Comparison of ENCODE assay signal across 8 mouse cellular contexts in the genomic region with DNA sequence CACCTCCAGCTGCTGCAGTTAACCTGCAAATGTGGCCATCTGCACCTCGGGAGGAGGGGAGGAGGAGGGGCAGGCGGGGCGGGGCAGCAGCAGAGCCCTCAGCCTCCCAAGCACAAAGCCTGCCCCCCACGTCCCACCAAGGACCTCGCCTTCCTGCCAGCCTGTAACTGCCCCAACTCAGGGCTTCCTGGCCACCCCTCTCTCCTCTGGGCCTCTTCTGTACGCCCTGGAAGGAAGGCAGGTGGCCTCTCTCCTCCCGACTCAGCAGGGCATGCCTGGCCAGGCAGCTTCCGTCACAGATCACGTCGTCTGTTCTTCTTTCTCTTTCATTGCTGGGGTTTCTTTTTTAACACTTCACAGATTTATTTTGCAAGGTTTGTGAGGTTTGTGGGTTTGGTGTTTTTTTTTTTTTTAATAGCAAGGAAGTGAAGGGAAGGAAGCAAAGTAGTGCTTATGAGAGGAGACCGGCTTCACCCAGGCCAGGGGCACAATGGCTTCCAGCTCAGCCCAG.
A peak's percentile ranks its signal among the peaks of the same experiment; 100 is the strongest.
DNase-seq lines count a peak whose midpoint lies in the region; ATAC-seq and TF ChIP-seq lines count a peak whose summit lies in the region.

No protein-coding gene starts in this region.

- no peaks in the 10 kb centered on the region for H3K36me3 ChIP-seq in lung, embryonic 16.5 days (ENCODE audit: control insufficient read depth, insufficient read depth, low read length)
- H3K36me3 ChIP-seq in hindbrain, embryonic 10.5 days, result no peaks in the 10 kb centered on the region
- H3K36me3 ChIP-seq in midbrain, embryonic 13.5 days, result no peaks in the 10 kb centered on the region

- H3K4me2 ChIP-seq in lung, embryonic 16.5 days (ENCODE audit: low read depth, low read length), result 0 out of 2 replicates have a peak overlapping the region, but pooled peaks have one; percentile 0
- peak overlapping the region; percentile 40 for H3K4me2 ChIP-seq in midbrain, embryonic 13.5 days (replicated peaks)

- no peak overlapping the region for H3K4me3 ChIP-seq in lung, embryonic 16.5 days (ENCODE audit: low read length)
- H3K4me3 ChIP-seq in lung, adult 2 months (replicated peaks; ENCODE audit: extremely low read depth, low read depth, low read length), result no peak overlapping the region
- H3K4me3 ChIP-seq in hindbrain, embryonic 10.5 days, result no peak overlapping the region
- H3K4me3 ChIP-seq in midbrain, embryonic 13.5 days (replicated peaks), result no peak overlapping the region
- H3K4me3 ChIP-seq in gastrocnemius, adult 2 months, result no peak overlapping the region
- no peak overlapping the region for H3K4me3 ChIP-seq in layer of hippocampus, adult 2 months

- no peak for DNase-seq in lung, adult 2 months
- no peak for DNase-seq in hindbrain, embryonic 10.5 days (ENCODE audit: low spot score)
- DNase-seq in thymus, postnatal 36 days, result peak; percentile 37 to 57
- no peak for DNase-seq in adrenal gland, postnatal 25 days
- no peak for DNase-seq in gastrocnemius, adult 2 months
- DNase-seq in layer of hippocampus, adult 2 months (ENCODE audit: low spot score in 2 of 2), result no peak

- WGBS in lung, embryonic 16.5 days, result 20% methylated on average over 10 of the region's 11 CpGs
- 27% methylated on average over 11 of the region's 11 CpGs for WGBS in lung, adult 2 months
- 29% methylated on average over 11 of the region's 11 CpGs for WGBS in hindbrain, embryonic 10.5 days
- 14% methylated on average over 10 of the region's 11 CpGs for WGBS in midbrain, embryonic 13.5 days

- no peak overlapping the region for H3K9ac ChIP-seq in lung, embryonic 16.5 days (ENCODE audit: low read length)
- H3K9ac ChIP-seq in midbrain, embryonic 13.5 days (replicated peaks), result peak overlapping the region; percentile 51; the same call in 1 of the 2 replicates

- no peak for TF ChIP-seq POLR2A in lung, adult 2 months (IDR thresholded peaks at IDR 0.05; ENCODE audit: borderline replicate concordance, extremely low read depth, low read depth, low read length)

- ATAC-seq in lung, embryonic 16.5 days (ENCODE audit: low read depth), result peak; percentile 29; the same call in 1 of the 2 replicates
- peak; percentile 49 for ATAC-seq in midbrain, embryonic 13.5 days

- no peak for TF ChIP-seq CTCF in lung, adult 2 months (IDR thresholded peaks at IDR 0.05; ENCODE audit: insufficient read depth, low read length)
- no peak for TF ChIP-seq CTCF in gastrocnemius, adult 2 months (IDR thresholded peaks at IDR 0.05)
- TF ChIP-seq CTCF in layer of hippocampus, adult 2 months (conservative IDR thresholded peaks at IDR 0.05), result no peak

- H3K9me3 ChIP-seq in lung, embryonic 16.5 days (ENCODE audit: control insufficient read depth, low read length), result no peaks in the 10 kb centered on the region
- no peaks in the 10 kb centered on the region for H3K9me3 ChIP-seq in hindbrain, embryonic 10.5 days
- no peaks in the 10 kb centered on the region for H3K9me3 ChIP-seq in midbrain, embryonic 13.5 days

- H3K27me3 ChIP-seq in lung, embryonic 16.5 days (ENCODE audit: control insufficient read depth, insufficient read depth, low read depth, low read length), result no peaks in the 10 kb centered on the region
- H3K27me3 ChIP-seq in hindbrain, embryonic 10.5 days (ENCODE audit: insufficient read depth, poor library complexity, severe bottlenecking), result no peaks in the 10 kb centered on the region
- no peaks in the 10 kb centered on the region for H3K27me3 ChIP-seq in midbrain, embryonic 13.5 days

- H3K4me1 ChIP-seq in lung, embryonic 16.5 days (replicated peaks; ENCODE audit: control insufficient read depth, insufficient read depth, low read length), result peaks cover 14% of the 10 kb centered on the region
- no peaks in the 10 kb centered on the region for H3K4me1 ChIP-seq in lung, adult 2 months (ENCODE audit: control insufficient read depth, insufficient read depth, low read length)
- peaks cover 63% of the 10 kb centered on the region for H3K4me1 ChIP-seq in hindbrain, embryonic 10.5 days (replicated peaks)
- H3K4me1 ChIP-seq in midbrain, embryonic 13.5 days (replicated peaks), result peaks cover 78% of the 10 kb centered on the region

- intact Hi-C loops in gastrocnemius, adult 2 months (cut with DNase I), result no loop called here

- H3K27ac ChIP-seq in lung, embryonic 16.5 days (ENCODE audit: low read length), result no peak overlapping the region
- peak overlapping the region; percentile 84 for H3K27ac ChIP-seq in hindbrain, embryonic 10.5 days
- H3K27ac ChIP-seq in midbrain, embryonic 13.5 days, result peak overlapping the region; percentile 90
- H3K27ac ChIP-seq in gastrocnemius, adult 2 months, result no peak overlapping the region
- no peak overlapping the region for H3K27ac ChIP-seq in layer of hippocampus, adult 2 months

Comparison
In these comparisons a context has a peak if more than half of its experiments do, and no peak if none do; other contexts are left out.
1. H3K27ac ChIP-seq: peak in hindbrain, embryonic 10.5 days (single experiment) and midbrain, embryonic 13.5 days (single experiment); none in lung, embryonic 16.5 days (single experiment), gastrocnemius, adult 2 months (single experiment) and layer of hippocampus, adult 2 months (single experiment).
2. DNase-seq: peak in thymus, postnatal 36 days (2 of 2); none in lung, adult 2 months (single experiment), hindbrain, embryonic 10.5 days (single experiment), adrenal gland, postnatal 25 days (single experiment), gastrocnemius, adult 2 months (single experiment) and layer of hippocampus, adult 2 months (0 of 2).